Mouse (Mus musculus): ENCODE results near the gene Cyp2d10. TPM values are rescaled to one million over a fixed set of nuclear protein-coding genes. Genes with fewer than 3 reads are reported as not detected.

Cyp2d10 gene
- polyA plus RNA-seq, 1 experiment from 2014 or later = 1.8 TPM

- Histone ChIP-seq H3K4me2 (ENCODE audit: low read depth, low read length) (peak overlapping the region; percentile 52), H3K9ac (ENCODE audit: low read depth, low read length) (peak overlapping the region; percentile 55; the same call in 1 of the 2 replicates), H3K4me1 (ENCODE audit: control insufficient read depth, insufficient read depth, low read length) (peaks cover 27% of the 10 kb centered on the region), H3K4me3 (ENCODE audit: low read length) (peak overlapping the region; percentile 62), H3K27me3 (replicated peaks; ENCODE audit: control insufficient read depth, insufficient read depth, low read length) (no peaks in the 10 kb centered on the region; the same call in 1 of the 2 replicates), H3K27ac (ENCODE audit: low read length) (peak overlapping the region; percentile 57), H3K9me3 (ENCODE audit: control insufficient read depth, low read length) (no peaks in the 10 kb centered on the region), H3K36me3 (ENCODE audit: control insufficient read depth, insufficient read depth, low read length) (no peaks in the 10 kb centered on the region)
- ATAC-seq = no peak
- 33% methylated on average over 7 of the region's 7 CpGs for WGBS
These were observed 26.3 kb downstream of the Cyp2d10 start for GRCm38 (mm10) chr15:82380714-82381062.

GRCm38 (mm10) chr15:82379871-82380713 lies 26.9 kb downstream of the Cyp2d10 start, which contains the start of gene Cyp2d22:
Gene Cyp2d22 (minus strand): TSS chr15:82380260.
- Histone ChIP-seq H3K27ac (ENCODE audit: low read length) (peak within 1 kb of the TSS; percentile 83), H3K4me3 (ENCODE audit: low read length) (peak within 1 kb of the TSS; percentile 62), H3K9ac (ENCODE audit: low read depth, low read length) (peak within 1 kb of the TSS; percentile 70), H3K9me3 (ENCODE audit: control insufficient read depth, low read length) (no peaks in the 10 kb centered on the region), H3K4me2 (ENCODE audit: low read depth, low read length) (peak within 1 kb of the TSS; percentile 60), H3K4me1 (ENCODE audit: control insufficient read depth, insufficient read depth, low read length) (peaks cover 27% of the 10 kb centered on the region), H3K27me3 (replicated peaks; ENCODE audit: control insufficient read depth, insufficient read depth, low read length) (no peaks in the 10 kb centered on the region; the same call in 1 of the 2 replicates), H3K36me3 (ENCODE audit: control insufficient read depth, insufficient read depth, low read length) (no peaks in the 10 kb centered on the region)
- WGBS = 3% methylated on average over 18 of the region's 24 CpGs
- peak; percentile 83 for ATAC-seq

GRCm38 (mm10) chr15:82379511-82379870 lies 27.5 kb downstream of the Cyp2d10 start:
- 18% methylated on average over 7 of the region's 7 CpGs for WGBS
- peak overlapping the region; percentile 60 for H3K4me2 ChIP-seq (ENCODE audit: low read depth, low read length)
- peak; percentile 84 for ATAC-seq

GRCm38 (mm10) chr15:82378261-82379180 lies 28.5 kb downstream of the Cyp2d10 start:
- Histone ChIP-seq H3K4me2 (ENCODE audit: low read depth, low read length) (peak overlapping the region; percentile 60), H3K9me3 (ENCODE audit: control insufficient read depth, low read length) (no peaks in the 10 kb centered on the region), H3K9ac (ENCODE audit: low read depth, low read length) (peak overlapping the region; percentile 24; the same call in 1 of the 2 replicates), H3K4me1 (ENCODE audit: control insufficient read depth, insufficient read depth, low read length) (peaks cover 27% of the 10 kb centered on the region), H3K36me3 (ENCODE audit: control insufficient read depth, insufficient read depth, low read length) (no peaks in the 10 kb centered on the region), H3K4me3 (ENCODE audit: low read length) (peak overlapping the region; percentile 22; the same call in 1 of the 2 replicates), H3K27ac (ENCODE audit: low read length) (peak overlapping the region; percentile 83), H3K27me3 (replicated peaks; ENCODE audit: control insufficient read depth, insufficient read depth, low read length) (no peaks in the 10 kb centered on the region; the same call in 1 of the 2 replicates)
- no peak for ATAC-seq
- 40% methylated on average over 15 of the region's 15 CpGs for WGBS

More at GRCm38 (mm10) chr15:82379511-82379870, 27.5 kb downstream of the Cyp2d10 start:
- Histone ChIP-seq H3K9ac (ENCODE audit: low read depth, low read length) (peak overlapping the region; percentile 70), H3K36me3 (ENCODE audit: control insufficient read depth, insufficient read depth, low read length) (no peaks in the 10 kb centered on the region), H3K4me3 (ENCODE audit: low read length) (peak overlapping the region; percentile 62), H3K27me3 (replicated peaks; ENCODE audit: control insufficient read depth, insufficient read depth, low read length) (no peaks in the 10 kb centered on the region; the same call in 1 of the 2 replicates), H3K4me1 (ENCODE audit: control insufficient read depth, insufficient read depth, low read length) (peaks cover 27% of the 10 kb centered on the region), H3K9me3 (ENCODE audit: control insufficient read depth, low read length) (no peaks in the 10 kb centered on the region), H3K27ac (ENCODE audit: low read length) (peak overlapping the region; percentile 83)

GRCm38 (mm10) chr15:82377701-82378100 lies 29.3 kb downstream of the Cyp2d10 start:
- peaks cover 27% of the 10 kb centered on the region for H3K4me1 ChIP-seq (ENCODE audit: control insufficient read depth, insufficient read depth, low read length)
- H3K4me3 ChIP-seq (ENCODE audit: low read length) = no peak overlapping the region
- H3K9ac ChIP-seq (ENCODE audit: low read depth, low read length) = 0 out of 2 replicates have a peak overlapping the region, but pooled peaks have one; percentile 29
- no peaks in the 10 kb centered on the region for H3K9me3 ChIP-seq (ENCODE audit: control insufficient read depth, low read length)
- ATAC-seq = no peak
- WGBS = 74% methylated on average over 5 of the region's 5 CpGs
- no peaks in the 10 kb centered on the region; the same call in 1 of the 2 replicates for H3K27me3 ChIP-seq (replicated peaks; ENCODE audit: control insufficient read depth, insufficient read depth, low read length)
- H3K27ac ChIP-seq (ENCODE audit: low read length) = no peak overlapping the region
- no peaks in the 10 kb centered on the region for H3K36me3 ChIP-seq (ENCODE audit: control insufficient read depth, insufficient read depth, low read length)
- no peak overlapping the region for H3K4me2 ChIP-seq (ENCODE audit: low read depth, low read length)

- Histone ChIP-seq H3K36me3 (ENCODE audit: control insufficient read depth, insufficient read depth, low read length) (no peaks in the 10 kb centered on the region), H3K9me3 (ENCODE audit: control insufficient read depth, low read length) (no peaks in the 10 kb centered on the region), H3K4me1 (ENCODE audit: control insufficient read depth, insufficient read depth, low read length) (peaks cover 27% of the 10 kb centered on the region), H3K27ac (ENCODE audit: low read length) (peak overlapping the region; percentile 43), H3K4me3 (ENCODE audit: low read length) (no peak overlapping the region), H3K9ac (ENCODE audit: low read depth, low read length) (0 out of 2 replicates have a peak overlapping the region, but pooled peaks have one; percentile 11), H3K27me3 (replicated peaks; ENCODE audit: control insufficient read depth, insufficient read depth, low read length) (no peaks in the 10 kb centered on the region; the same call in 1 of the 2 replicates), H3K4me2 (ENCODE audit: low read depth, low read length) (no peak overlapping the region)
- ATAC-seq = no peak
- 67% methylated on average over 17 of the region's 17 CpGs for WGBS
These were observed 30.4 kb downstream of the Cyp2d10 start for GRCm38 (mm10) chr15:82376393-82377138.

GRCm38 (mm10) chr15:82375855-82376254 lies 31.1 kb downstream of the Cyp2d10 start:
- Histone ChIP-seq H3K36me3 (ENCODE audit: control insufficient read depth, insufficient read depth, low read length) (no peaks in the 10 kb centered on the region), H3K4me1 (ENCODE audit: control insufficient read depth, insufficient read depth, low read length) (peaks cover 26% of the 10 kb centered on the region), H3K27ac (ENCODE audit: low read length) (no peak overlapping the region), H3K4me2 (ENCODE audit: low read depth, low read length) (no peak overlapping the region), H3K9me3 (ENCODE audit: control insufficient read depth, low read length) (no peaks in the 10 kb centered on the region), H3K27me3 (replicated peaks; ENCODE audit: control insufficient read depth, insufficient read depth, low read length) (no peaks in the 10 kb centered on the region; the same call in 1 of the 2 replicates), H3K9ac (ENCODE audit: low read depth, low read length) (no peak overlapping the region), H3K4me3 (ENCODE audit: low read length) (no peak overlapping the region)
- ATAC-seq = no peak
- WGBS = 85% methylated on average over 9 of the region's 9 CpGs

- Histone ChIP-seq H3K9me3 (ENCODE audit: control insufficient read depth, low read length) (no peaks in the 10 kb centered on the region), H3K36me3 (ENCODE audit: control insufficient read depth, insufficient read depth, low read length) (no peaks in the 10 kb centered on the region), H3K4me1 (ENCODE audit: control insufficient read depth, insufficient read depth, low read length) (peaks cover 17% of the 10 kb centered on the region), H3K4me2 (ENCODE audit: low read depth, low read length) (no peak overlapping the region), H3K27me3 (replicated peaks; ENCODE audit: control insufficient read depth, insufficient read depth, low read length) (no peaks in the 10 kb centered on the region; the same call in 1 of the 2 replicates), H3K27ac (ENCODE audit: low read length) (no peak overlapping the region), H3K9ac (ENCODE audit: low read depth, low read length) (no peak overlapping the region), H3K4me3 (ENCODE audit: low read length) (no peak overlapping the region)
- 88% methylated on average over 5 of the region's 5 CpGs for WGBS
- no peak for ATAC-seq
These were observed 32.6 kb downstream of the Cyp2d10 start for GRCm38 (mm10) chr15:82374437-82374836.

Measured in intestine, embryonic 16.5 days (tissue).